Mouse (Mus musculus): ENCODE results near the gene Ahr. TPM values are rescaled to one million over a fixed set of nuclear protein-coding genes. Genes with fewer than 3 reads are reported as not detected.

Ahr gene
- polyA plus RNA-seq (2012; rRNA removed): 1.00 and 2.4 TPM in 2 replicates

DNA sequence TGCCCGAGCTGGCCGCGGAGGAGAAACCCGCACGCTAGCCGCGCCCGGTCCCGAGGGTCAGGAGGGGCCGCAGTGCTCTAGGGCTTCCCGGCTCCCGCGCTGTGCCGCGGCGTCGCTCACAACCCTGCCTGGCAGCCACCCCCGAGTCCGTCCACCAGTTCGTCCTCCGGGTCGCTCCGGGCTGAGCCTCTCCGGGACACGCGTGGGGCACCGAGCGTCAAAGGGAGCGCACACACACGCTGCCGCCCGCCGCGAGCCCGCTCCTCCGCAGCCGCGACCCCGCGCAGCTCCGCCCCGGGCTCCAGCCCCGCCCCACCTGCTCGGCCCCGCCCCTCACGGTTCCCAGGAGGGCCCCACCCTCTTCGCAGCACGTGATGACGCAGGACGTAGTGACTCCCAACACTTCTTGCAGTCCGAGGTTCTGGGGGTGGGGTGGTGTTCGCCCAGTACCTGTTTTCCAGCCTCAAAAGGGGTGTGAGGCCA is at the start of gene Ahr:
Gene Ahr, minus strand, starts transcription at position 285 of the 483 bp plus-strand sequence.

